Mouse (Mus musculus) lung, postnatal 0 days (tissue): Measurements from ENCODE around the gene Tmbim6.

ENCODE experiments used
- CTCF ChIP-seq: IDR thresholded peaks from 2 replicates; pipeline ENCODE4 v1.5.1; 2016; ENCODE audit warnings: antibody characterized with exemption, mild to moderate bottlenecking
- EP300 ChIP-seq: IDR thresholded peaks from 2 replicates; pipeline ENCODE4 v1.6.1; 2016; ENCODE audit warnings: antibody characterized with exemption, mild to moderate bottlenecking, control low read depth

DNA sequence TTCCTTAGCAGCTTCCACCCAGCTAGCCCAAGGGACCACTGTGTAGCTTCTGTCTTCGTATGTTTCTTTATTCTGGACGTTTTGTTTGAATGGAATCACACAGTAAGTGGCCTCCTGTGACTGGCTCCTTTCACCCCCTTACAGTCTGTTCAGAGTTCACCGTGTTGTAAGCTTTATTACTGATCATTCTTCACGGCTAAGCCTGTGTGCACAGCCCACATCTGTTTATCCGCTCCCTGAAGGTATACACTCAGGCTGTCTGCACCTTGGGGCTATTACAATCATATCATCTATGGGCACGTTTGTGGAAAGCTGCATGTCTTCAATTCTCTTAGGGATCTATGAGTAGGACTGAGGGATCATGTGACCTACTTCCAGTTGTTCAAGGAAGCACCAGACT, 52.9 kb downstream of the Tmbim6 start:
- no peak for TF ChIP-seq CTCF
- TF ChIP-seq EP300, result no peak
